Comparison of ENCODE assay signal across 26 mouse cellular contexts in genomic region chr12:36570414-36571095, GRCm38 (mm10).
"Had no signal": no experiment of that assay in that cellular context is flagged by ENCODE, and none has a peak within 500 bp of the region (broad histone marks: within the 10 kb centered on the region; RNA-seq: fewer than 3 reads in every experiment).

No protein-coding gene starts in this region.

- H3K27me3 ChIP-seq: embryonic facial prominence, embryonic 12.5 days; embryonic facial prominence, embryonic 13.5 days; embryonic facial prominence, embryonic 15.5 days; forebrain, embryonic 13.5 days; forebrain, embryonic 15.5 days had no signal

- H3K4me3 ChIP-seq: embryonic facial prominence, embryonic 10.5 days; embryonic facial prominence, embryonic 12.5 days; embryonic facial prominence, embryonic 13.5 days; embryonic facial prominence, embryonic 15.5 days; erythroblast, embryonic 14.5 days; forebrain, embryonic 10.5 days; forebrain, embryonic 13.5 days; forebrain, embryonic 15.5 days; gastrocnemius, adult 2 months; heart, adult 2 months; heart, embryonic 10.5 days had no signal

- H3K9me3 ChIP-seq: embryonic facial prominence, embryonic 10.5 days; embryonic facial prominence, embryonic 12.5 days; embryonic facial prominence, embryonic 13.5 days; embryonic facial prominence, embryonic 15.5 days; forebrain, embryonic 10.5 days; forebrain, embryonic 13.5 days; forebrain, embryonic 15.5 days; heart, embryonic 10.5 days had no signal

- H3K36me3 ChIP-seq: embryonic facial prominence, embryonic 10.5 days; embryonic facial prominence, embryonic 12.5 days; embryonic facial prominence, embryonic 13.5 days; embryonic facial prominence, embryonic 15.5 days; forebrain, embryonic 10.5 days; forebrain, embryonic 15.5 days; heart, embryonic 10.5 days had no signal

- H3K27ac ChIP-seq: embryonic facial prominence, embryonic 10.5 days; embryonic facial prominence, embryonic 12.5 days; embryonic facial prominence, embryonic 13.5 days; forebrain, embryonic 10.5 days; forebrain, embryonic 13.5 days; forebrain, embryonic 15.5 days; gastrocnemius, adult 2 months; heart, adult 2 months; heart, embryonic 10.5 days had no signal

- H3K4me2 ChIP-seq: embryonic facial prominence, embryonic 12.5 days; embryonic facial prominence, embryonic 13.5 days; embryonic facial prominence, embryonic 15.5 days; forebrain, embryonic 13.5 days; forebrain, embryonic 15.5 days; heart, embryonic 11.5 days had no signal

- H3K9ac ChIP-seq: embryonic facial prominence, embryonic 12.5 days; embryonic facial prominence, embryonic 13.5 days; embryonic facial prominence, embryonic 15.5 days; forebrain, embryonic 13.5 days; forebrain, embryonic 15.5 days had no signal

- DNase-seq: cerebellum, adult 8-10 months; cerebellum, adult 9-10 months; cerebellum, adult 9-11 months; cerebellum, postnatal 10 days; cerebellum, postnatal 14 days; cerebellum, postnatal 25 days; cerebellum, postnatal 36 days; embryo, embryonic 11 days; gastrocnemius, adult 2 months; gastrocnemius, postnatal 10 days; gastrocnemius, postnatal 14 days; gastrocnemius, postnatal 25 days; gastrocnemius, postnatal 36 days; heart, adult 11 months; heart, adult 18-20 months; heart, adult 2 months had no signal

- ATAC-seq: forebrain, embryonic 13.5 days; forebrain, embryonic 15.5 days had no signal

- H3K4me1 ChIP-seq: embryonic facial prominence, embryonic 10.5 days; embryonic facial prominence, embryonic 12.5 days; embryonic facial prominence, embryonic 13.5 days; embryonic facial prominence, embryonic 15.5 days; forebrain, embryonic 10.5 days; forebrain, embryonic 13.5 days; forebrain, embryonic 15.5 days; heart, embryonic 10.5 days had no signal
